Mouse (Mus musculus) mouse embryonic stem cell (cell line): ENCODE data around the gene Tyk2.

Source experiments
- in situ Hi-C, 2 experiments: fragments of 300-500 bp; cut with MboI; formaldehyde crosslinking; loops; 1 replicate in 1 of 2; 3 replicates in 1 of 2; pipeline ENCODE4 v1.14.3; 2019 to 2020; ENCODE audit warnings: low sequenced_read_pairs in 2 of 2, low pct_unique_long_range_greater_than_20kb in 1 of 2, mixed read lengths in 1 of 2; ENCODE audit not compliant: unreplicated experiment in 1 of 2

Tyk2 gene

DNA sequence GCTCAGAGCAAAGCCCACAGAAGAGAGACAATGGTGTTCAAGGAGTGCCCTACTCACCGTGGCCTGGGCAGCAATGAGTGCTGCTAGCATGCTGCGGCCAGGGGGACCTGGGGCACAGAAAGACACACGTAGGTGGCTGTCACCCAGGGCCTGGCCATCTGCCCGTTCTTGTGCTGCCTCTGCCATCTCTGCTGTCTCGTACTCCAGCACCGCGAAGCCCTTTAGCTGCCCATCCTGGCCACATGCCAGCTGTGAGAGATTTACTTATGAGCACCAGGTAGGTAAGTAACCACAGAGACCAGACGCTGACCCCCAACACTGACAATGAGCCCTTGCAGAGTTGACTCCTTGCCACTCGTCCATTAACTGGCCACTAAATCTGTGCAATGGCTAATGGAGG is 49.9 kb downstream of the Tyk2 start:
- in situ Hi-C loops, result loop anchor here in 1 of 2 experiments (10.0 kb wide), 1 partner anchor 146 kb away; no protein-coding TSS in a partner anchor

DNA sequence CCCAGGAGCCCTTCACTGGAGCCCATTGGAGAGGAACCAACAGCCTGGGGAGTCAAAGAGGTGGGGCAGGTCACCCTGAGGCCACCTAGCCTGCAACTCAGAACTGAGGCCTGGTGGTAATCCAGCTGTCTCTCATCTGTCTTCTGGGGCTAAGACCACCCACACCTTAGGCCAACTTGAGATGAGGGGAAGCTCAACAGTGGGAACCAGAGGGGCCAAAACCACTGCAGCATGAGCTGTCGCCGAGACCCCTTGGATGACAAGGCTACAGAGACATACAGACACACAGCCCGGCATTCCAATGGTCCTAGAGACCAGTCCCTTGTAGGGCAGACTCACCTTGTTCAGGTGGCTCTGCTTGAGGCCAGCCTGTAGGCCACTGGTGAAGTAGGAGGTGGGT is 55.4 kb downstream of the Tyk2 start:
- in situ Hi-C loops, result no loop called here

DNA sequence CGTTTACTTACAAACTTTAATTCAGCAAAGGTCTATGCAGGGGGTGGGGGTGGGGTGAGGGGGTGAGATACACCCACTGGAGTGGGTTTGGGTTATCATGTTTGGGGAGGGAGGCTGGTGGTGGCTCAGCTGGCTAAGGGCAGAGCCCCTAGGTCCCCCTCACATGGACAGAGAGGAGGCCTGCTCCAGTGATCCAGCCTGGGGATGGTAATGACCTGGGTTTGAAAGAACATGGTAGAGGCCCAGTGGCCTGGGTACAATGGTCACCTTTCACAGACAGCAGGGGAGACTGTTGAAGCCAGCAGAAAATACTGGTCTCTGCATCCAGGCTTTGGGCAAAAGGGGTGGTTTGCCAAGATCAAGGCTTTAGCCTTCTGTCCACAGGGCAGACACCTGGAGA is 56.9 kb downstream of the Tyk2 start:
- in situ Hi-C loops, result no loop called here

DNA sequence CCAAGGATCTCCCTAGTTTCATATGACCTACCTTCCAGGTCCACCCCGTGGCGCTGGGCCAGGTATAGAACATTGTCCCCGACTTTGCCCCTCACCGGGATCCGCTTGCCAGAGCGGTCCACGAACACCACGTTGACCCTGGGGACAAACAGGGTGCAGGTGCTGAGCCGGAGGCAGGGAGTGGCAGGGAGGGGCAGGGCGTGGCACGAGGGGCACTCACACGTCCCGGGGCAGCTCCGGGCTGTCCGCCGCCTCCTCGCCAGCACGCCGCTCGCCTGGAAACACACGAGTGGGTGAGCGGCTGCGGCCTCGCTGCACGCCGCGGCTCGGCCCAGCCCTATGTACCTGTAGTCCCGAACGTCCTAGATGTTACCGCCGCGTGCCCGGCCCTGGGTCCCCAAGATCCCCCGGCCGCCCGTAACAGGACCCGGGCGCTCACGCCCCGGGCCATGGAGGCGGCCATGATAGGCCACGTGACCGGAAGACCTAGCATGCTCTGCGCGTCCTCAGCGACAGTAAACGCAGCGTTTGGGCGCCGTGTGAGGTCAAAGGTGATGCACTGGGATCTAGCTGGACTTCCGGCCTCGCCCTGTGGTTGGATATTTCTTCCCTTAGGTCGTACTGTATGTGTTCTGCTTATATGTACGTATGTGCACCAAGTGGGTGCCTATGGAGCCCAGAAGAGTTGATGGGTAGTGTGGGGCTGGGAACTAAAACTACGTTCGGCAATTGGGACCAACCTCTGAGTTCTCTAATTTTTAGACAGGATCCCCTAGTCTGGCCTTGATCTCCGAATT is 57.8 kb downstream of the Tyk2 start, which contains the start of the genes Gm49373 and Fdx1l:
Gene Gm49373, minus strand, starts transcription at position 53 of the 797 bp plus-strand sequence.
Gene Fdx1l, minus strand, starts transcription at position 571 of the 797 bp plus-strand sequence.
- in situ Hi-C loops, result no loop called here

DNA sequence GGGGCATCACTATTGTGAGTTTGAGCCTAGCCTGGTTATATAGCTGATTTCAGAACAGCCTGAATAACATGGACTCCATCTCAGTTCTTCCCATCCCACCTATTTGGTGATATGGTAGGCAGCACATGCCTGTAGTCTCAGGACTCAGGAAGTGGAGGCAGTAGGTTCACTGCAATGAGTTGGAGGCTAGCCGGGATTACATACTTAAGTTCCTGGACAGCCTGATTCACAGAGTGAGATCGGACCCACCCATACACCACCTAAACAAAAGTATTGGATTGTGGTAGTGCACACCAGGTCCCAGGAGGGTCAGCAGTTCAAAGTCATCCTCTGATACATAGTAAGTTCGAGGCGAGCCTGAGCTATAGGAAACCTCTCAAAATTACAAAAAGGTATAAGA is 58.4 kb downstream of the Tyk2 start:
- in situ Hi-C loops, result no loop called here

DNA sequence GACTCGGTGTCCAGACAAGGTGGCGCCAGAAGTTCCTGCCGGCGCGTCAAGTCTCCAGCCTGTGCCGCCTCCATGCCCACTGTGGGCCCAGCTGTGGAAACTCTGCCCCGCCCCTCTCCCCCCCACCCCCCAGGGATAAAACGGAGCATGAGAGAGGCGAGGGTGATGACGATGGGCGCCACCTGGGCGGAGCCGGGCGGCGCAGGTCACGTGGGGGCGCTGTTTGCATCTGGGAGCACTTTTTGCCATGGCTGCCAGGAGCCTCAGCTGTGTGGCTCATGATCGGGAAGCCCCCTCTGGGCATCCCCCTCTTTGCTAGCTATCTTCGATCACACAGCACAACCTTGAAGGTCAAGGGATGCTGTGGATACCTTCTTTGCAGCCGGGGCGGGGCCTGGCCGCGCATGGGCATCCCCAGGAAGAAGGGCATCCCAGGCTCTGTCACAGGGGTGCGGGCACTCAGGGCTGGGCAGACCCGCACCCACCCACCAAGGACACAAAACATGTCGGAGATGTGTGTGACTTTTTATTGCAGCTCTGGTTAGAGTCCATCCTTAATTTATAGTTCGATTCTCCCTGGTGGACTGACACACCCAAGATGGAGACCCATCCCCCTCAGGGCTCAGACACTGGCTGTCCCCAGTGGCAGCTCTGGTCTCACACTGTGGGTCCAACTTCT is 63.9 kb downstream of the Tyk2 start, which contains the start of gene Zglp1:
Gene Zglp1, minus strand, starts transcription at position 88 of the 679 bp plus-strand sequence.
- in situ Hi-C loops, result no loop called here

DNA sequence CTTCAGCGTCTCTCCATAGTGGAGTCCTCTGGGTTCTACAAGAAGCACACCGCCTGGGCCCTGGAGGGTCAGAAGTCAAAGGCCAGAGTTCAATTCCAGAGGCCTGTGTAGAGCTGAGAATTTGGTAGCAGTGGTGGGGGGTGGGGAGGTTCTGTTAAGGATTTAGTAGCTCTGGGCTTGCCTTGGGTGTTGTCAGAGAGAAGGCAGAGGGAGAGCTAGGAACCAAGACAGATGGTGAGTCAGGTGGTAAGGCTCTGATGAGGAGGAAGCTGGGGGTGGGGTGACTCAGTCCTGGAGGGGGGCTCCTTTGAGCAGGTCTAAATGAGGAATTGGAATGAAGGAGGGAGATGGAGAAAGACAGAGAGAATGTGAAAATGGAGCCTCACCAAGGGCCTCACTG is 68.1 kb downstream of the Tyk2 start:
- in situ Hi-C loops, result no loop called here
